Mouse (Mus musculus) left cerebral cortex, adult 9 months (tissue): ENCODE measurements around the gene Mog.

Source experiments
- DNase-seq, 2 experiments: peaks; one replicate each; pipeline ENCODE4 v3.0.0; 2022; ENCODE audit warnings: low spot score in 2 of 2

Gene Mog

GRCm38 (mm10) chr17:37022628-37023576 is at the start of gene Mog:
Gene Mog, minus strand, starts transcription at chr17:37023398.
- DNase-seq, result peak in 1 of 2 experiments; percentile 48

GRCm38 (mm10) chr17:37072730-37073276 is 49.6 kb upstream of the Mog start:
- no peak for DNase-seq

GRCm38 (mm10) chr17:37072080-37072729 is 49.0 kb upstream of the Mog start:
- DNase-seq, result no peak

GRCm38 (mm10) chr17:37070121-37070520 is 46.9 kb upstream of the Mog start:
- no peak for DNase-seq

GRCm38 (mm10) chr17:37067861-37068260 is 44.7 kb upstream of the Mog start:
- DNase-seq, result no peak

- no peak for DNase-seq
Observed at GRCm38 (mm10) chr17:37065993-37066392, 42.8 kb upstream of the Mog start.

- no peak for DNase-seq
Observed at GRCm38 (mm10) chr17:37063686-37064495, 40.7 kb upstream of the Mog start.

GRCm38 (mm10) chr17:37063063-37063462 is 39.9 kb upstream of the Mog start:
- no peak for DNase-seq

- peak in 1 of 2 experiments; percentile 75 for DNase-seq
Observed at GRCm38 (mm10) chr17:37062101-37062641, 39.0 kb upstream of the Mog start.

- DNase-seq, result no peak
Observed at GRCm38 (mm10) chr17:37061435-37061834, 38.2 kb upstream of the Mog start.

- DNase-seq, result no peak
Observed at GRCm38 (mm10) chr17:37056957-37057356, 33.8 kb upstream of the Mog start.

GRCm38 (mm10) chr17:37051745-37052144 is 28.5 kb upstream of the Mog start:
- DNase-seq, result no peak

- no peak for DNase-seq
Observed at GRCm38 (mm10) chr17:37050876-37051275, 27.7 kb upstream of the Mog start.

GRCm38 (mm10) chr17:37050399-37050798 is 27.2 kb upstream of the Mog start:
- DNase-seq, result peak in 1 of 2 experiments; percentile 94

- DNase-seq, result peak in 1 of 2 experiments; percentile 84
Observed at GRCm38 (mm10) chr17:37049570-37050310, 26.5 kb upstream of the Mog start.

- DNase-seq, result no peak
Observed at GRCm38 (mm10) chr17:37048383-37048782, 25.2 kb upstream of the Mog start.

- no peak for DNase-seq
Observed at GRCm38 (mm10) chr17:37047981-37048380, 24.8 kb upstream of the Mog start.

GRCm38 (mm10) chr17:37047332-37047976 is 24.3 kb upstream of the Mog start:
- no peak for DNase-seq

- DNase-seq, result peak in 1 of 2 experiments; percentile 64
Observed at GRCm38 (mm10) chr17:37046312-37047112, 23.3 kb upstream of the Mog start.
